ENCODE assay signal across 8 mouse cellular contexts in the genomic region with DNA sequence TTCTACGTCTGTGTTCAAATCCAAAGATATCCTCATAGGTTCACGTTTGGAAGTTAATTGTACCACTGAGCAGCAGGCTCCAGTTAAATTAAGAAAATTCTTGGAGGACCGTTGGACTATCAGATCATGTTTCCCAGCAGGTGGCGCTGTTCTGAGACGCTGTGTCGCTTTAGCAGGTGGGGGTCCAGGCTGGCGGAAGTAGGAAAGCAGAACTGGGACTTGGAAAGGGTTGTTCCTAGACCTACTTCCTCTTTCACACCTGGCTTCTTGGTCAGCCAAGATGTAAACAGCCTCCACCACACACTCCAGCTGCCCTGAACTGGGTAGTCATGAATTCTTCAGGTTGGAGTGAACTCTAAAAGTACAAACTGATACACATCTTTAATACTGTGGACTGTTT.
A peak's percentile ranks its signal among the peaks of the same experiment; 100 is the strongest.
DNase-seq lines count a peak whose midpoint lies in the region; ATAC-seq and TF ChIP-seq lines count a peak whose summit lies in the region.

No protein-coding gene starts in this region.

- no peak for TF ChIP-seq POLR2A in CH12.LX (IDR thresholded peaks at IDR 0.05; ENCODE audit: low read depth, low read length)

- no peak overlapping the region for H3K9ac ChIP-seq in hindbrain, postnatal 0 days (replicated peaks; ENCODE audit: low read length)
- H3K9ac ChIP-seq in hindbrain, embryonic 13.5 days: no peak overlapping the region
- no peak overlapping the region for H3K9ac ChIP-seq in CH12.LX (ENCODE audit: insufficient read depth, low read depth)

- no peak overlapping the region for H3K4me2 ChIP-seq in hindbrain, postnatal 0 days (ENCODE audit: low read depth, low read length)
- no peak overlapping the region for H3K4me2 ChIP-seq in hindbrain, embryonic 13.5 days
- no peak overlapping the region for H3K4me2 ChIP-seq in CH12.LX (ENCODE audit: insufficient read depth, low read depth, poor library complexity, severe bottlenecking)

- ATAC-seq in hindbrain, postnatal 0 days: no peak
- no peak for ATAC-seq in hindbrain, embryonic 13.5 days (ENCODE audit: low FRiP score)

- peak; percentile 27 for TF ChIP-seq CTCF in hindbrain, postnatal 0 days (IDR thresholded peaks at IDR 0.05; ENCODE audit: low read depth)
- peak; percentile 54 to 70 for TF ChIP-seq CTCF in CH12.LX (conservative IDR thresholded peaks at IDR 0.05 in 1 of 2, IDR thresholded peaks at IDR 0.05 in 1 of 2; ENCODE audit: low read depth in 2 of 2, low read length in 2 of 2)

- peak; percentile 32 for DNase-seq in hindbrain, postnatal 0 days (ENCODE audit: low spot score)
- peak; percentile 89 for DNase-seq in CH12.LX (ENCODE audit: extremely low read depth)
- peak; percentile 15 for DNase-seq in brain, adult 2 months (ENCODE audit: low read depth, low spot score)
- DNase-seq in lung, postnatal 36 days: peak; percentile 59
- peak; percentile 73 for DNase-seq in thymus, postnatal 14 days
- DNase-seq in hindbrain, embryonic 10.5 days (ENCODE audit: low spot score): no peak
- no peak for DNase-seq in heart, adult 8-10 months (ENCODE audit: low spot score)

- no peak overlapping the region for H3K27ac ChIP-seq in hindbrain, postnatal 0 days
- no peak overlapping the region for H3K27ac ChIP-seq in hindbrain, embryonic 13.5 days
- no peak overlapping the region for H3K27ac ChIP-seq in CH12.LX (ENCODE audit: insufficient read depth, low read depth)
- H3K27ac ChIP-seq in hindbrain, embryonic 10.5 days: no peak overlapping the region

- H3K4me3 ChIP-seq in hindbrain, postnatal 0 days (ENCODE audit: low read length): no peak overlapping the region
- no peak overlapping the region for H3K4me3 ChIP-seq in hindbrain, embryonic 13.5 days
- no peak overlapping the region for H3K4me3 ChIP-seq in CH12.LX (replicated peaks in 1 of 3; ENCODE audit: low read depth in 2 of 3, low read length in 2 of 3, poor library complexity in 1 of 3)
- H3K4me3 ChIP-seq in hindbrain, embryonic 10.5 days: no peak overlapping the region

- TF ChIP-seq EP300 in CH12.LX (IDR thresholded peaks at IDR 0.05; ENCODE audit: low read length): peak; percentile 97

- H3K27me3 ChIP-seq in hindbrain, postnatal 0 days (ENCODE audit: insufficient read depth, low read length): no peaks in the 10 kb centered on the region
- no peaks in the 10 kb centered on the region for H3K27me3 ChIP-seq in hindbrain, embryonic 13.5 days
- no peaks in the 10 kb centered on the region for H3K27me3 ChIP-seq in CH12.LX (replicated peaks)
- H3K27me3 ChIP-seq in hindbrain, embryonic 10.5 days (ENCODE audit: insufficient read depth, poor library complexity, severe bottlenecking): no peaks in the 10 kb centered on the region

- no peaks in the 10 kb centered on the region for H3K9me3 ChIP-seq in hindbrain, postnatal 0 days (ENCODE audit: low read length)
- no peaks in the 10 kb centered on the region for H3K9me3 ChIP-seq in hindbrain, embryonic 13.5 days
- peaks cover 10% of the 10 kb centered on the region for H3K9me3 ChIP-seq in CH12.LX (replicated peaks; ENCODE audit: low read length)
- no peaks in the 10 kb centered on the region for H3K9me3 ChIP-seq in hindbrain, embryonic 10.5 days

- no peaks in the 10 kb centered on the region for H3K79me2 ChIP-seq in CH12.LX (replicated peaks; ENCODE audit: control insufficient read depth, extremely low read depth, insufficient read depth, poor library complexity, severe bottlenecking)

- no peaks in the 10 kb centered on the region for H3K4me1 ChIP-seq in hindbrain, postnatal 0 days (ENCODE audit: insufficient read depth, low read length)
- H3K4me1 ChIP-seq in hindbrain, embryonic 13.5 days (replicated peaks): no peaks in the 10 kb centered on the region
- H3K4me1 ChIP-seq in CH12.LX (ENCODE audit: control insufficient read depth in 1 of 2, insufficient read depth in 2 of 2): peaks cover 0 to 10% of the 10 kb centered on the region in 2 experiments; a peak in 2 of 4 replicates
- H3K4me1 ChIP-seq in hindbrain, embryonic 10.5 days (replicated peaks): no peaks in the 10 kb centered on the region

- no peaks in the 10 kb centered on the region for H3K36me3 ChIP-seq in hindbrain, postnatal 0 days (ENCODE audit: insufficient read depth, low read length)
- no peaks in the 10 kb centered on the region for H3K36me3 ChIP-seq in hindbrain, embryonic 13.5 days
- H3K36me3 ChIP-seq in CH12.LX (replicated peaks in 1 of 2; ENCODE audit: control insufficient read depth in 1 of 2, insufficient read depth in 1 of 2, low read length in 1 of 2): no peaks in the 10 kb centered on the region
- H3K36me3 ChIP-seq in hindbrain, embryonic 10.5 days: no peaks in the 10 kb centered on the region

- TF ChIP-seq RAD21 in CH12.LX (IDR thresholded peaks at IDR 0.05; ENCODE audit: low read depth, low read length): peak; percentile 32

- WGBS in hindbrain, postnatal 0 days: 53% methylated on average over 7 of the region's 7 CpGs
- WGBS in hindbrain, embryonic 13.5 days: 57% methylated on average over 7 of the region's 7 CpGs
- 56% methylated on average over 7 of the region's 7 CpGs for WGBS in hindbrain, embryonic 10.5 days

- dilution Hi-C loops in CH12.LX (cut with MboI; ENCODE audit: extremely low pct_ligation_motif_present, extremely low pct_unique_long_range_greater_than_20kb, low sequenced_read_pairs): no loop called here

- in situ Hi-C loops in CH12.LX (cut with MboI; ENCODE audit: low pct_ligation_motif_present, low pct_unique_long_range_greater_than_20kb, low sequenced_read_pairs): no loop called here

TF ChIP-seq in CH12.LX, 34 proteins besides CTCF, POLR2A, EP300 and RAD21:
- TF ChIP-seq MAZ (IDR thresholded peaks at IDR 0.05; ENCODE audit: low read depth, low read length): peak; percentile 63; the same call in 1 of the 2 replicates
- peak; percentile 21; the same call in 1 of the 2 replicates for TF ChIP-seq BHLHE40 (IDR thresholded peaks at IDR 0.05; ENCODE audit: low read depth, low read length)
- TF ChIP-seq ETS1 (conservative IDR thresholded peaks at IDR 0.05; ENCODE audit: low read depth, low read length): peak; percentile 35
- TF ChIP-seq MXI1 (IDR thresholded peaks at IDR 0.05; ENCODE audit: low read depth, low read length): no peak
- TF ChIP-seq JUN (IDR thresholded peaks at IDR 0.05; ENCODE audit: insufficient read depth, low read depth, low read length): no peak
- TF ChIP-seq TBP (conservative IDR thresholded peaks at IDR 0.05; ENCODE audit: low read depth, low read length): no peak
- no peak for TF ChIP-seq ZNF384 (IDR thresholded peaks at IDR 0.05; ENCODE audit: low read depth, low read length)
- TF ChIP-seq MAFK (IDR thresholded peaks at IDR 0.05; ENCODE audit: insufficient replicate concordance, low read length): no peak
- no peak for TF ChIP-seq UBTF (IDR thresholded peaks at IDR 0.05; ENCODE audit: low read depth, low read length)
- no peak for TF ChIP-seq E2F4 (IDR thresholded peaks at IDR 0.05; ENCODE audit: insufficient replicate concordance, low read depth, low read length)
- peak; percentile 92 for TF ChIP-seq IRF4 (IDR thresholded peaks at IDR 0.05; ENCODE audit: low read depth, low read length)
- TF ChIP-seq ZKSCAN1 (IDR thresholded peaks at IDR 0.05; ENCODE audit: borderline replicate concordance, low read depth, low read length): no peak
- peak; percentile 58; the same call in 1 of the 2 replicates for TF ChIP-seq SIN3A (IDR thresholded peaks at IDR 0.05; ENCODE audit: low read length)
- TF ChIP-seq ZMIZ1 (IDR thresholded peaks at IDR 0.05; ENCODE audit: low read depth, low read length): no peak
- TF ChIP-seq ELF1 (IDR thresholded peaks at IDR 0.05; ENCODE audit: low read depth, low read length): 0 out of 2 replicates have a peak, but pooled peaks have one; percentile 23
- 0 out of 2 replicates have a peak, but pooled peaks have one; percentile 38 for TF ChIP-seq HCFC1 (IDR thresholded peaks at IDR 0.05; ENCODE audit: low read depth, low read length)
- peak; percentile 91 for TF ChIP-seq TCF12 (IDR thresholded peaks at IDR 0.05; ENCODE audit: low read depth, low read length)
- peak; percentile 39; the same call in 1 of the 2 replicates for TF ChIP-seq MEF2A (IDR thresholded peaks at IDR 0.05; ENCODE audit: borderline replicate concordance, low read depth, low read length)
- no peak for TF ChIP-seq USF2 (conservative IDR thresholded peaks at IDR 0.05; ENCODE audit: low read depth, low read length)
- no peak for TF ChIP-seq KAT2A (IDR thresholded peaks at IDR 0.05; ENCODE audit: insufficient replicate concordance, low read length)
- no peak for TF ChIP-seq POLR2AphosphoS2 (IDR thresholded peaks at IDR 0.05; ENCODE audit: low read depth, low read length)
- TF ChIP-seq JUND (conservative IDR thresholded peaks at IDR 0.05; ENCODE audit: low read depth, low read length): no peak
- no peak for TF ChIP-seq USF1 (IDR thresholded peaks at IDR 0.05; ENCODE audit: low read depth, low read length)
- TF ChIP-seq PAX5 (IDR thresholded peaks at IDR 0.05; ENCODE audit: low read length): no peak
- TF ChIP-seq CHD1 (IDR thresholded peaks at IDR 0.05; ENCODE audit: low read depth, low read length): no peak
- no peak for TF ChIP-seq NRF1 (IDR thresholded peaks at IDR 0.05; ENCODE audit: low read depth, low read length)
- peak; percentile 62; the same call in 1 of the 2 replicates for TF ChIP-seq RCOR1 (conservative IDR thresholded peaks at IDR 0.05; ENCODE audit: low read depth, low read length)
- 0 out of 2 replicates have a peak, but pooled peaks have one; percentile 22 for TF ChIP-seq MYC (IDR thresholded peaks at IDR 0.05; ENCODE audit: low read depth, low read length)
- TF ChIP-seq SMC3 (IDR thresholded peaks at IDR 0.05; ENCODE audit: low read depth, low read length): peak; percentile 59
- TF ChIP-seq ZC3H11A (IDR thresholded peaks at IDR 0.05; ENCODE audit: low read depth, low read length): no peak
- 0 out of 2 replicates have a peak, but pooled peaks have one; percentile 17 for TF ChIP-seq CHD2 (IDR thresholded peaks at IDR 0.05; ENCODE audit: low read length)
- TF ChIP-seq NELFE (IDR thresholded peaks at IDR 0.05; ENCODE audit: low read depth, low read length): no peak
- TF ChIP-seq GABPA (IDR thresholded peaks at IDR 0.05; ENCODE audit: insufficient replicate concordance, low read depth, low read length): no peak
- TF ChIP-seq MAX (IDR thresholded peaks at IDR 0.05; ENCODE audit: low read length): peak; percentile 32; the same call in 1 of the 2 replicates

Comparison
In these comparisons a context has a peak if more than half of its experiments do, and no peak if none do; other contexts are left out.
1. DNase-seq: peak in hindbrain, postnatal 0 days (single experiment), CH12.LX (single experiment), brain, adult 2 months (single experiment), lung, postnatal 36 days (single experiment) and thymus, postnatal 14 days (single experiment); none in hindbrain, embryonic 10.5 days (single experiment) and heart, adult 8-10 months (single experiment).